Comparison of ENCODE assay signal across 11 mouse cellular contexts in the genomic region with DNA sequence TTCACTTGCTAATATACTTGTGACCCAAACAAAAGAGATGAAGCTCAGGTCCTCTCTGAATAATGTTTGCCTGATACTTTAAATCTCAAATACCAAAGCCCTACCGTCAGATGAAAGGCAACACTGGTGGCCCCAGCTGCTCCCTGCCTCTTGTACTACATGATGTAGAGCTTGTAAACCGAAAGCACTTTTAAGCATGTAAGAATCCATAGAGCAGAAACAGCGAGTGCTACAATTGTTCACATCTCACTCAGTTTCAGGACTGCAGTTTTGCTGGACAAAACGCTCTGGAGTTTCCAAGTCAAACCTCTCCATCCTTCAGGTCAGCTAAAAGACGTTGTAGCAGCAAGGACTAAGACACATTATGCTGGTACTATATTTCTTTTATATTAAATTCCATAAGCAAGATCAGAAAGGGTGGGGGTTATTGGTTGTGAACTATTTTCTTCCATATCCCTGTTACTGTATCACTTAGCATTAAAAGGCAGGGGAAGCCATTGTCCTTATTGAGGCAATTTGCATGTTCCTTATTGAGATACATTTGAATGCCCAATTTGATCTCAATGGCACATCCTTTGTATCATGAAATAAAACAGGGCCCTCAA.
DNase-seq lines count a peak whose midpoint lies in the region; ATAC-seq and TF ChIP-seq lines count a peak whose summit lies in the region.
"Had no signal": no experiment of that assay in that cellular context is flagged by ENCODE, and none has a peak within 500 bp of the region (broad histone marks: within the 10 kb centered on the region; RNA-seq: fewer than 3 reads in every experiment).

No protein-coding gene starts in this region.

- H3K9me3 ChIP-seq in forebrain, embryonic 10.5 days: no peaks in the 10 kb centered on the region
- H3K9me3 ChIP-seq in forebrain, postnatal 0 days (ENCODE audit: low read length): 0 out of 2 replicates have a peak, but pooled peaks cover 2% of the 10 kb centered on the region
- H3K9me3 ChIP-seq in forebrain, embryonic 13.5 days (replicated peaks): no peaks in the 10 kb centered on the region
- no peaks in the 10 kb centered on the region for H3K9me3 ChIP-seq in neural tube, embryonic 14.5 days (ENCODE audit: control insufficient read depth, low read length)
- H3K9me3 ChIP-seq in stomach, postnatal 0 days (ENCODE audit: control insufficient read depth, low read length): no peaks in the 10 kb centered on the region
- H3K9me3 ChIP-seq: liver, embryonic 13.5 days had no signal

- no peak overlapping the region for H3K27ac ChIP-seq in forebrain, embryonic 10.5 days
- no peak overlapping the region for H3K27ac ChIP-seq in forebrain, postnatal 0 days (ENCODE audit: low read depth, low read length)
- no peak overlapping the region for H3K27ac ChIP-seq in forebrain, embryonic 13.5 days
- H3K27ac ChIP-seq in neural tube, embryonic 14.5 days (ENCODE audit: low read depth, low read length): peak overlapping the region; percentile 5; the same call in 1 of the 2 replicates
- no peak overlapping the region for H3K27ac ChIP-seq in stomach, postnatal 0 days (replicated peaks)
- H3K27ac ChIP-seq: liver, embryonic 13.5 days had no signal

- peak overlapping the region; percentile 18; the same call in 1 of the 2 replicates for H3K4me3 ChIP-seq in forebrain, embryonic 10.5 days
- H3K4me3 ChIP-seq in forebrain, postnatal 0 days (ENCODE audit: low read depth, low read length): no peak overlapping the region
- H3K4me3 ChIP-seq in forebrain, embryonic 13.5 days: no peak overlapping the region
- no peak overlapping the region for H3K4me3 ChIP-seq in neural tube, embryonic 14.5 days (ENCODE audit: low read depth, low read length)
- no peak overlapping the region for H3K4me3 ChIP-seq in stomach, postnatal 0 days (ENCODE audit: low read depth, low read length)
- H3K4me3 ChIP-seq: liver, embryonic 13.5 days had no signal

- no peak overlapping the region for H3K9ac ChIP-seq in forebrain, postnatal 0 days
- no peak overlapping the region for H3K9ac ChIP-seq in forebrain, embryonic 13.5 days
- H3K9ac ChIP-seq in neural tube, embryonic 14.5 days (replicated peaks; ENCODE audit: low read depth, low read length): no peak overlapping the region
- no peak overlapping the region for H3K9ac ChIP-seq in stomach, postnatal 0 days (ENCODE audit: low read length)
- H3K9ac ChIP-seq: liver, embryonic 13.5 days had no signal

- H3K36me3 ChIP-seq in forebrain, embryonic 10.5 days (replicated peaks): no peaks in the 10 kb centered on the region
- no peaks in the 10 kb centered on the region for H3K36me3 ChIP-seq in forebrain, postnatal 0 days (ENCODE audit: insufficient read depth)
- H3K36me3 ChIP-seq in forebrain, embryonic 13.5 days (ENCODE audit: poor library complexity, severe bottlenecking): no peaks in the 10 kb centered on the region
- H3K36me3 ChIP-seq in neural tube, embryonic 14.5 days (ENCODE audit: control insufficient read depth, insufficient read depth, low read length): no peaks in the 10 kb centered on the region
- no peaks in the 10 kb centered on the region for H3K36me3 ChIP-seq in stomach, postnatal 0 days (ENCODE audit: control insufficient read depth, insufficient read depth, low read length)
- H3K36me3 ChIP-seq: liver, embryonic 13.5 days had no signal

- H3K4me2 ChIP-seq in forebrain, postnatal 0 days (ENCODE audit: low read depth): no peak overlapping the region
- H3K4me2 ChIP-seq in forebrain, embryonic 13.5 days: peak overlapping the region; percentile 42
- no peak overlapping the region for H3K4me2 ChIP-seq in neural tube, embryonic 14.5 days (ENCODE audit: low read depth, low read length)
- no peak overlapping the region for H3K4me2 ChIP-seq in stomach, postnatal 0 days (replicated peaks; ENCODE audit: low read depth)
- H3K4me2 ChIP-seq: liver, embryonic 13.5 days had no signal

- peak; percentile 16 for DNase-seq in forebrain, embryonic 10.5 days (ENCODE audit: extremely low spot score, low spot score)
- no peak for DNase-seq in forebrain, postnatal 0 days
- peak; percentile 39 for DNase-seq in mesoderm, embryonic 11.5 days (ENCODE audit: low read depth, low spot score)
- DNase-seq in left cerebral cortex, adult 18-20 months (ENCODE audit: low spot score in 2 of 2): no peak
- no peak for DNase-seq in stomach, postnatal 0 days (ENCODE audit: low spot score)
- DNase-seq in spleen, postnatal 4 days (ENCODE audit: low spot score in 2 of 2): no peak
- DNase-seq: kidney, adult 8-10 months; liver, embryonic 13.5 days had no signal

- no peak for TF ChIP-seq EP300 in stomach, postnatal 0 days (optimal IDR thresholded peaks at IDR 0.05)

- ATAC-seq in forebrain, postnatal 0 days: no peak
- peak; percentile 42 for ATAC-seq in forebrain, embryonic 13.5 days
- ATAC-seq in neural tube, embryonic 14.5 days (ENCODE audit: low read depth): no peak
- no peak for ATAC-seq in stomach, postnatal 0 days (ENCODE audit: low FRiP score, low TSS enrichment)
- ATAC-seq: activated CD4-positive, CD25-positive, alpha-beta regulatory T cell, adult 4 months had no signal

- H3K27me3 ChIP-seq in forebrain, embryonic 10.5 days (ENCODE audit: poor library complexity, severe bottlenecking): peaks cover 89% of the 10 kb centered on the region
- no peaks in the 10 kb centered on the region for H3K27me3 ChIP-seq in forebrain, postnatal 0 days (ENCODE audit: insufficient read depth, low read length)
- H3K27me3 ChIP-seq in forebrain, embryonic 13.5 days: peaks cover 53% of the 10 kb centered on the region
- no peaks in the 10 kb centered on the region for H3K27me3 ChIP-seq in neural tube, embryonic 14.5 days (ENCODE audit: control insufficient read depth, insufficient read depth, low read length)
- H3K27me3 ChIP-seq in stomach, postnatal 0 days (ENCODE audit: control insufficient read depth, insufficient read depth, low read length): no peaks in the 10 kb centered on the region
- H3K27me3 ChIP-seq: liver, embryonic 13.5 days had no signal

- 43% methylated on average over 5 of the region's 5 CpGs for WGBS in forebrain, embryonic 10.5 days
- 17% methylated on average over 5 of the region's 5 CpGs for WGBS in forebrain, postnatal 0 days
- 8% methylated on average over 5 of the region's 5 CpGs for WGBS in forebrain, embryonic 13.5 days
- 12% methylated on average over 5 of the region's 5 CpGs for WGBS in neural tube, embryonic 14.5 days
- WGBS in stomach, postnatal 0 days: 44% methylated on average over 5 of the region's 5 CpGs

- TF ChIP-seq CTCF in forebrain, postnatal 0 days (IDR thresholded peaks at IDR 0.05; ENCODE audit: low read depth): no peak
- TF ChIP-seq CTCF in stomach, postnatal 0 days (IDR thresholded peaks at IDR 0.05; ENCODE audit: low read depth): no peak

- H3K4me1 ChIP-seq in forebrain, embryonic 10.5 days: peaks cover 28% of the 10 kb centered on the region
- no peaks in the 10 kb centered on the region for H3K4me1 ChIP-seq in forebrain, postnatal 0 days (ENCODE audit: insufficient read depth)
- H3K4me1 ChIP-seq in forebrain, embryonic 13.5 days: peaks cover 23% of the 10 kb centered on the region
- H3K4me1 ChIP-seq in neural tube, embryonic 14.5 days (ENCODE audit: control insufficient read depth, insufficient read depth, low read length): peaks cover 12% of the 10 kb centered on the region; the same call in 1 of the 2 replicates
- no peaks in the 10 kb centered on the region for H3K4me1 ChIP-seq in stomach, postnatal 0 days (replicated peaks; ENCODE audit: control insufficient read depth, insufficient read depth)
- H3K4me1 ChIP-seq: liver, embryonic 13.5 days had no signal

Comparison
In these comparisons a context has a peak if more than half of its experiments do, and no peak if none do; other contexts are left out.
1. DNase-seq: peak in forebrain, embryonic 10.5 days (single experiment) and mesoderm, embryonic 11.5 days (single experiment); none in forebrain, postnatal 0 days (single experiment), left cerebral cortex, adult 18-20 months (0 of 2), stomach, postnatal 0 days (single experiment) and spleen, postnatal 4 days (0 of 2).